Mouse (Mus musculus): Measurements from ENCODE around the gene Jagn1. TPM values are rescaled to one million over a fixed set of nuclear protein-coding genes. Genes with fewer than 3 reads are reported as not detected.

Jagn1 gene
- polyA plus RNA-seq, 1 experiment from 2014 or later = 31.7 TPM

DNA sequence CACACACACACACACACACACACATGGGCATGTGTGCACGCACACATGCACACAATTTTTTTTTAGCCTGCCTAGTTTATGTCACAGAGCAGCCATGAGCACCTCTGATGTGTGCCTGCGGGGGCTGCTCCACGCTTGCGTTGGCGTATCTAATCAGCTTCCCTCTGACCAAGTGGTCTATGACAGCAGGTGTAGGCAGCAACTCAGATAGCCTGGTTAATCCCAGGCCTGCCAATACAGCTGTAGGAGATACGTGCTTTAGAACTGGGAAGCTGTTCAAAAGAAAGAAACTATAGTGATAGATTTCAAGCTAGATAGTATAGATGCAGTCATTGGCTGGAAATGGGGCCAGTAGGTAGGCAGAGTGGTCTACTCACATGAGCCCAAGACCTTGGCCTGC is 31.3 kb downstream of the Jagn1 start:
- Histone ChIP-seq H3K4me2 (no peak overlapping the region), H3K27ac (replicated peaks) (no peak overlapping the region), H3K27me3 (peaks cover 48% of the 10 kb centered on the region), H3K4me1 (replicated peaks) (peaks cover 23% of the 10 kb centered on the region), H3K9ac (no peak overlapping the region), H3K36me3 (replicated peaks) (no peaks in the 10 kb centered on the region), H3K9me3 (replicated peaks) (no peaks in the 10 kb centered on the region), H3K4me3 (replicated peaks) (no peak overlapping the region)
- whole genome bisulfite sequencing (ENCODE audit: insufficient replicate concordance) = 56% methylated on average over 6 of the region's 6 CpGs
- no peak for ATAC-seq (ENCODE audit: insufficient read depth)

DNA sequence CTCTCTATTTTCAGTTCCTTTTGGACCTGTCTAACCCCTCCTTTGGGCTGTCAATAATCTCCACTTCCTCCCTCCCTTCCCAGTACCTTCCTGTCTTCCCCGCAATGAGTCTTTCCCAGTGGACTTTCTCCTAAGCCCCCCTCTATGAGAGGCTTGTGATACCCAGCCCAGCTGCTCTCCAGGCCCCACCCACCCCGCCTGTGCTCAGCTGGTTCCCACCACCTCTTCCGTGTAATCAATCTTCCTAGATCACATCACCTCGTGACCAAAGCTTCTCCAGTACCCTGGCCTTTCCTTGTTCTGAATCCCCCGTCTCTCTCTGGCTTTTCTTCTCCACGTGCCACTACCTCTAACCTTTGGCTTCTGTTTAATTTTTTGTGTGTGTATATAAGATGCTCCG is 35.0 kb downstream of the Jagn1 start:
- H3K27ac ChIP-seq (replicated peaks) = no peak overlapping the region
- no peak overlapping the region for H3K4me2 ChIP-seq
- H3K4me1 ChIP-seq (replicated peaks) = peaks cover 7% of the 10 kb centered on the region
- no peak for ATAC-seq (ENCODE audit: insufficient read depth)
- no peak overlapping the region for H3K9ac ChIP-seq
- no peaks in the 10 kb centered on the region for H3K9me3 ChIP-seq (replicated peaks)
- H3K27me3 ChIP-seq = peaks cover 51% of the 10 kb centered on the region
- 31% methylated on average over 7 of the region's 7 CpGs for WGBS (ENCODE audit: insufficient replicate concordance)
- no peak overlapping the region for H3K4me3 ChIP-seq (replicated peaks)
- H3K36me3 ChIP-seq (replicated peaks) = no peaks in the 10 kb centered on the region

DNA sequence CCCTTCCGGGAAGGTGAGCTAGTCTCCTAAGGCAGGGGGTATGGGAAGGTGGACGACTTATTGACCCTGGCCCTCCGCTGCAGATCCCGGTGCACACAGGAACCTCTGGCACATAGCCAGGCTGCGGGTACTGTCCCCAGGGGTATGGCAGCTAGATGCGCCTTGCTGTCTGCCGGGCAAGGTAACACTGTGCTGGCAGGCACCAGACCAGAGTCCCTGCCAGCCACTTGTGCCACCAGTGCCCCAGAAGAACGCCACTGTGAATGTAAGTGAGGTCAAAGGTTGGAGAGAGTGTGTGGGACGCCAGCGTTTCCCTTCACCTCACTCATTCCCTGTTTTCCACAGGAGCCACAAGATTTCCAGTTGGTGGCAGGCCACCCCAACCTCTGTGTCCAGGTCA is 36.5 kb downstream of the Jagn1 start:
- Histone ChIP-seq H3K27ac (replicated peaks) (no peak overlapping the region), H3K36me3 (replicated peaks) (no peaks in the 10 kb centered on the region), H3K4me1 (replicated peaks) (peaks cover 19% of the 10 kb centered on the region), H3K9me3 (replicated peaks) (no peaks in the 10 kb centered on the region), H3K4me2 (no peak overlapping the region), H3K27me3 (peaks cover 55% of the 10 kb centered on the region), H3K4me3 (replicated peaks) (no peak overlapping the region), H3K9ac (no peak overlapping the region)
- no peak for ATAC-seq (ENCODE audit: insufficient read depth)
- WGBS (ENCODE audit: insufficient replicate concordance) = 66% methylated on average over 10 of the region's 10 CpGs

DNA sequence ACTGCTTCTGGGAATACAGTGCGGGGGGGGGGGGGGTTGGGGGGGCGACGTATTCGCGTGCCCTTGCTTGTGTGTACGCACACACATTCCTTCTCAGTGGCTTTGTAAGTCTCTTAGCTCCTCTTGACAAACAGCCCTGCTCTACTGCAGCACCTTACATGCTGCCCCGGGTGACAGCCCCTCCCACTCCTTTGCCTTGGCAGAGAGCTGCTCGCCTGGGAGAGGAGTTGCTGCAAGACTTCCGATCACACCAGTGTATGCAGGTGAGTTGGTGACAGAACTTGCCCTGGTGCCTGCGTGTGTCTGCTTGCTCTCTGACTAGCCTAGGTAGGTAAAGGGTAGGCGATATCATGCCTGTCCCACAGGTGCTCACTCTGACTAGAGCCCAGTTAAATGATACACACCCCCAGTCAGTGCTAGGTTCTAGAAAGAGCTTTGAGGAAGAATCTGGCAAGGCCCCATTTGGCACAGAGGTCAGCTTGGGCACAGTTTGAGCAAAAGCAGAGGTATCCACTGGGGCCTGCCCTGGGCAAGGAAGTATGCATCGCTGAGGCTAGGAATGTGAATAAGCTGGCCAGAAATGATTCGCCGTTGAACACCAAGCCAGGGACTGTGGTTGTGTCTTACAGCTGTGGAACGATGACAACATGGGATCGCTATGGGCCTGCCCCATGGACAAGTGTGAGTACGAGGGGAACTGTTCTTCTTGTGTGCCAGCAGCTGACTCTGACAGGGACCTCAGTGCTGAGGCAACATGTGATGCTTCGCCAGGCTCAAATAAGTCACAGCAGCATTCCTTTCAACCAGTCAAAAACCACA is 38.4 kb downstream of the Jagn1 start:
- no peaks in the 10 kb centered on the region for H3K9me3 ChIP-seq (replicated peaks)
- no peak overlapping the region for H3K27ac ChIP-seq (replicated peaks)
- H3K9ac ChIP-seq = no peak overlapping the region
- peaks cover 28% of the 10 kb centered on the region for H3K4me1 ChIP-seq (replicated peaks)
- no peaks in the 10 kb centered on the region for H3K36me3 ChIP-seq (replicated peaks)
- no peak overlapping the region for H3K4me2 ChIP-seq
- H3K27me3 ChIP-seq = peaks cover 52% of the 10 kb centered on the region
- ATAC-seq (ENCODE audit: insufficient read depth) = no peak
- WGBS (ENCODE audit: insufficient replicate concordance) = 60% methylated on average over 18 of the region's 18 CpGs
- H3K4me3 ChIP-seq (replicated peaks) = no peak overlapping the region

DNA sequence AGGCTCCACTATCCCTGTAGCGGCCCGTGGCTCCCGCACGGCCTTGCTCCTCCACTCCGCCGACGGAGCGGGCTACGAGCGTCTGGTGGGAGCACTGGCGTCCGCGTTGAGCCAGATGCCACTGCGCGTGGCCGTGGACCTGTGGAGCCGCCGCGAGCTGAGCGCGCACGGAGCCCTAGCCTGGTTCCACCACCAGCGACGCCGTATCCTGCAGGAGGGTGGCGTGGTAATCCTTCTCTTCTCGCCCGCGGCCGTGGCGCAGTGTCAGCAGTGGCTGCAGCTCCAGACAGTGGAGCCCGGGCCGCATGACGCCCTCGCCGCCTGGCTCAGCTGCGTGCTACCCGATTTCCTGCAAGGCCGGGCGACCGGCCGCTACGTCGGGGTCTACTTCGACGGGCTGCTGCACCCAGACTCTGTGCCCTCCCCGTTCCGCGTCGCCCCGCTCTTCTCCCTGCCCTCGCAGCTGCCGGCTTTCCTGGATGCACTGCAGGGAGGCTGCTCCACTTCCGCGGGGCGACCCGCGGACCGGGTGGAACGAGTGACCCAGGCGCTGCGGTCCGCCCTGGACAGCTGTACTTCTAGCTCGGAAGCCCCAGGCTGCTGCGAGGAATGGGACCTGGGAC is 40.2 kb downstream of the Jagn1 start:
- Histone ChIP-seq H3K9ac (peak overlapping the region; percentile 61), H3K4me3 (replicated peaks) (peak overlapping the region; percentile 73), H3K4me2 (peak overlapping the region; percentile 99), H3K4me1 (replicated peaks) (peaks cover 38% of the 10 kb centered on the region), H3K27ac (replicated peaks) (peak overlapping the region; percentile 69), H3K36me3 (replicated peaks) (no peaks in the 10 kb centered on the region), H3K9me3 (replicated peaks) (no peaks in the 10 kb centered on the region), H3K27me3 (peaks cover 39% of the 10 kb centered on the region)
- WGBS (ENCODE audit: insufficient replicate concordance) = under 1% methylated on average over 65 of the region's 65 CpGs
- ATAC-seq (ENCODE audit: insufficient read depth) = peak; percentile 47

DNA sequence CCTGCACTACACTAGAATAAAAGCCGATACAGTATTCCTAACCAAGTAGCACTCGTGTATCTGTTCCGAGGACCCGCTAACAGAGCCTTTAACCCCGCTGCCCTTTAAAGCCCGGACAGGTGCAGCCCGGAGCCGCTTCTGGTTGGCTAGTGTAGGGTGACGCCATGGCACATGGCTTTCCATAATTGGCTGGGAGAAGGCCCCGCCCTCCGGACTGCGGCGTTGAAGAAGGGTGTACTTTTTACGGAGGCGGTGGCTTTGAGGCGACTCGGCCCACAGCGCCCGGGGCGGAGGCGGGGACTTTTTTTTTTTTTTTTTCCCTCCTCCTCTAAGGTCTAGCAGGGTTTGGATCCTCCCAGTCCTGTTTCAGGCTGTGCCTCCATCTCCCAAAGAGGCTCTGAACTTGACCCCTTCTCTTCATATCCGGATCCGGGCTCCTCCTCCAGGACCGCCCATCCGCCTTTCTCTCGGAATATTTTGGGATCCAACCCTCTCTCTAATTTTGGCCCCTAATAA is 40.8 kb downstream of the Jagn1 start, which contains the start of gene Creld1:
Creld1 (plus strand) TSS at position 198 of the 516 bp plus-strand sequence.
- Histone ChIP-seq H3K4me1 (replicated peaks) (peaks cover 41% of the 10 kb centered on the region), H3K9ac (peak within 1 kb of the TSS; percentile 70), H3K4me3 (replicated peaks) (peak within 1 kb of the TSS; percentile 73), H3K9me3 (replicated peaks) (no peaks in the 10 kb centered on the region), H3K36me3 (replicated peaks) (no peaks in the 10 kb centered on the region), H3K27me3 (peaks cover 39% of the 10 kb centered on the region), H3K27ac (replicated peaks) (peak within 1 kb of the TSS; percentile 69), H3K4me2 (peak within 1 kb of the TSS; percentile 99)
- WGBS (ENCODE audit: insufficient replicate concordance) = 0% methylated on average over 26 of the region's 26 CpGs
- ATAC-seq (ENCODE audit: insufficient read depth) = peak; percentile 97

DNA sequence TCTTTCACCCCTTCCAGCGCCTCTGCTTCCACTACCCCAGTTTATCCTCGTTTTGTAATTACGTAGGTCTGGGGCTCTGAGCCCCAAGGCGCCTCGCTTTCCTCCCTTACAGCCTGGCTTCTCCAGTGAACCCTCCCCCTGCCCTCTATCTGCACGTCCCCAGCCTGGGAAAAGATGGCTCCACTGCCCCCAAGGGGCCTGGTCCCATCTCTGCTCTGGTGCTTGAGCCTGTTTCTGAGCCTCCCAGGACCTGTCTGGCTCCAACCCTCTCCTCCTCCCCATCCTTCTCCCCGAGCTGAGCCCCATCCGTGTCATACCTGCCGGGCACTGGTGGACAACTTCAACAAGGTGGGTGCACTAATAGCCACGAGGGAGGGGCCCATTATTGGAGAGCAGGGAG is 41.4 kb downstream of the Jagn1 start:
- peak overlapping the region; percentile 99 for H3K4me2 ChIP-seq
- peaks cover 41% of the 10 kb centered on the region for H3K4me1 ChIP-seq (replicated peaks)
- no peak for ATAC-seq (ENCODE audit: insufficient read depth)
- H3K27me3 ChIP-seq = peaks cover 38% of the 10 kb centered on the region
- peak overlapping the region; percentile 73 for H3K4me3 ChIP-seq (replicated peaks)
- no peaks in the 10 kb centered on the region for H3K9me3 ChIP-seq (replicated peaks)
- H3K9ac ChIP-seq = peak overlapping the region; percentile 70
- WGBS (ENCODE audit: insufficient replicate concordance) = 10% methylated on average over 10 of the region's 10 CpGs
- no peaks in the 10 kb centered on the region for H3K36me3 ChIP-seq (replicated peaks)
- H3K27ac ChIP-seq (replicated peaks) = peak overlapping the region; percentile 68

DNA sequence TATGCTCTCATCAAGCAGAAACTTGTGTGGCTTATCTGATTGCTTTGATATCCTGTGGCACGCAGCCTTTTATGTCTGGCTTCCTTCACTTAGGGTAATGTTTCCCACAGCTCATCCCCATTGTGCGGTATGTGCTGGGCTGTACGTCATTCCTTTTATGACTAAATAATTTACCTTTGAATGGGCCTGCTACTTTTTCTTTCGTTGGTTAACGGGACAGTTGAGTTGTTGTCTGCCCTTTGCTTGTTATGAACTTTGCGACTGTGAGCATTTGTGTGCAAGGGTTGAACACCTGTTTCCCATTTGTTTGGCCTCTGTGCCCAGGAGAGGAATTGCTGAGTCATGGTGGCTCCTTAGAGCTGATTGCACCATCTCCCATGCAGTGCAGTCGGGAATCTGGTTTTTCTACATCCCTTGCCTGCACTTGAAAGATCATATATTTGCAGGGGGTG is 44.8 kb downstream of the Jagn1 start:
- no peaks in the 10 kb centered on the region for H3K36me3 ChIP-seq (replicated peaks)
- H3K27me3 ChIP-seq = peaks cover 7% of the 10 kb centered on the region
- no peak overlapping the region for H3K4me2 ChIP-seq
- no peak overlapping the region for H3K4me3 ChIP-seq (replicated peaks)
- H3K27ac ChIP-seq (replicated peaks) = no peak overlapping the region
- H3K9me3 ChIP-seq (replicated peaks) = no peaks in the 10 kb centered on the region
- ATAC-seq (ENCODE audit: insufficient read depth) = no peak
- 41% methylated on average over 7 of the region's 7 CpGs for WGBS (ENCODE audit: insufficient replicate concordance)
- no peak overlapping the region for H3K9ac ChIP-seq
- peaks cover 36% of the 10 kb centered on the region for H3K4me1 ChIP-seq (replicated peaks)

DNA sequence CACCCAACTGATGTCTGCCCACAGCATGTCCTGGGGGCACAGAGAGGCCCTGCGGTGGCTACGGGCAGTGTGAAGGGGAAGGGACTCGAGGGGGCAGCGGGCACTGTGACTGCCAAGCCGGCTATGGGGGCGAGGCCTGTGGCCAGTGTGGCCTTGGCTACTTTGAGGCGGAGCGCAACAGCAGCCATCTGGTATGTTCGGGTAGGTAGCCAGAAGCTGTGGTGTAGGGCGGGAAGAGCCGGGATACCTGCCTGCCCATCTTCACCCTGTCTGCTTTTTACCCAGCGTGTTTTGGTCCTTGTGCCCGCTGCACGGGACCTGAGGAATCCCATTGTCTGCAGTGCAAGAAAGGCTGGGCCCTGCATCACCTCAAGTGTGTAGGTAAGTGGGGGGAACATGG is 47.0 kb downstream of the Jagn1 start:
- H3K9me3 ChIP-seq (replicated peaks) = no peaks in the 10 kb centered on the region
- 78% methylated on average over 14 of the region's 14 CpGs for WGBS (ENCODE audit: insufficient replicate concordance)

DNA sequence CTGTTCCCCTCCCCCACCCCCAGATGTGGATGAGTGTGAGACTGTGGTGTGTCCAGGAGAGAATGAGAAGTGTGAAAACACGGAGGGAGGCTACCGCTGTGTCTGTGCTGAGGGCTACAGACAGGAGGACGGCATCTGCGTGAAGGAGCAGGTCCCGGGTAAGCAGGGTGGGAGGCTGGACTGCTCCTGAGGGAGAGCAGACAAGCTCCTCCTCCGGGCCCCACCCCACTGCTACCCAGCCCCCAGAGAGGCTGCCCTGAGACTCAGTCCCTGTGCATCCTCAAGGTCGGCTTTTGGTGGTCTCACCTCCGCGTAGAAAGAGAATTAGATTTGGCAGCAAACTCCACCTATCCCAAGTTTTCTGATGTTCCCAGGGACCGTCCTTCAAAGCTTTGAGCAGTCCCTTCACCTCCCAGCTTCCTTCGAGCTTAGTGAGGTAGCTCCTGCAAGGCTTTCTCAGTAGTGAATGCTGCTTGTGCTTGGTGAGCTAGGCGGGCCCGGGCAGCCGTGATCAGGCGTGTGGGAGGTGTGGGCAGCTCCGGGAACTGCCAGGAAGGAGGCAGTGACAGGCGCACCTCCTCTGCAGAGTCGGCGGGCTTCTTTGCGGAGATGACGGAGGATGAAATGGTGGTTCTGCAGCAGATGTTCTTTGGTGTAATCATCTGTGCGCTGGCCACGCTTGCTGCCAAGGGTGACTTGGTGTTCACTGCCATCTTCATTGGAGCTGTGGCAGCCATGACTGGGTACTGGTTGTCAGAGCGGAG is 49.9 kb downstream of the Jagn1 start:
- Histone ChIP-seq H3K27me3 (peaks cover 32% of the 10 kb centered on the region), H3K4me3 (replicated peaks) (no peak overlapping the region), H3K4me2 (no peak overlapping the region), H3K27ac (replicated peaks) (no peak overlapping the region), H3K4me1 (replicated peaks) (peaks cover 26% of the 10 kb centered on the region), H3K9ac (no peak overlapping the region), H3K9me3 (replicated peaks) (no peaks in the 10 kb centered on the region), H3K36me3 (replicated peaks) (no peaks in the 10 kb centered on the region)
- 77% methylated on average over 24 of the region's 24 CpGs for WGBS (ENCODE audit: insufficient replicate concordance)
- no peak for ATAC-seq (ENCODE audit: insufficient read depth)

More for the DNA sequence above, 47.0 kb downstream of the Jagn1 start:
- peaks cover 3% of the 10 kb centered on the region for H3K27me3 ChIP-seq
- H3K36me3 ChIP-seq (replicated peaks) = no peaks in the 10 kb centered on the region
- no peak overlapping the region for H3K9ac ChIP-seq
- no peak overlapping the region for H3K27ac ChIP-seq (replicated peaks)
- H3K4me1 ChIP-seq (replicated peaks) = peaks cover 26% of the 10 kb centered on the region
- H3K4me3 ChIP-seq (replicated peaks) = no peak overlapping the region
- ATAC-seq (ENCODE audit: insufficient read depth) = no peak
- H3K4me2 ChIP-seq = no peak overlapping the region
